Mouse (Mus musculus): ENCODE results near the gene Tjp2.
A peak's percentile ranks its signal among the peaks of the same experiment; 100 is the strongest.

- peak; percentile 75 for TF ChIP-seq CTCF (IDR thresholded peaks at IDR 0.05; ENCODE audit: low read depth)
- TF ChIP-seq EP300 (IDR thresholded peaks at IDR 0.05; ENCODE audit: low read depth): no peak
Measured at GRCm38 (mm10) chr19:24153266-24154023, 71.4 kb downstream of the Tjp2 start.
